Mouse (Mus musculus) forebrain, postnatal 0 days (tissue): ENCODE measurements around the gene Ttc23. TPM values are rescaled to one million over a fixed set of nuclear protein-coding genes. Genes with fewer than 3 reads are reported as not detected.

ENCODE experiments used
- ATAC-seq: fragments of 200-750 bp; cut with Nextera tagmentation; 2 replicates; pipeline ENCODE4 v1.8.0; 2017; ENCODE audit warnings: mild to moderate bottlenecking, moderate library complexity
- DNase-seq: peaks from one replicate; pipeline ENCODE4 v3.0.0-alpha.2; 2015
- H3K27ac ChIP-seq: fragments of 300-500 bp; sonication (generic); 2 replicates; pipeline ENCODE4 v1.5.1; 2014; ENCODE audit warnings: low read depth, mild to moderate bottlenecking, antibody characterized with exemption, low read length, moderate library complexity, mixed read lengths
- H3K27me3 ChIP-seq: fragments of 300-500 bp; sonication (generic); 2 replicates; pipeline ENCODE4 v1.6.1; 2014; ENCODE audit warnings: mild to moderate bottlenecking, low read length, mixed read lengths; ENCODE audit not compliant: insufficient read depth
- H3K36me3 ChIP-seq: fragments of 300-500 bp; sonication (generic); 2 replicates; pipeline ENCODE4 v1.6.1; 2014; ENCODE audit warnings: mild to moderate bottlenecking, moderate library complexity; ENCODE audit not compliant: insufficient read depth
- H3K4me1 ChIP-seq: fragments of 300-500 bp; sonication (generic); 2 replicates; pipeline ENCODE4 v1.6.1; 2014; ENCODE audit warnings: antibody characterized with exemption; ENCODE audit not compliant: insufficient read depth
- H3K4me2 ChIP-seq: fragments of 300-500 bp; sonication (generic); 2 replicates; pipeline ENCODE4 v1.6.1; 2014; ENCODE audit warnings: low read depth, mild to moderate bottlenecking, moderate library complexity
- H3K4me3 ChIP-seq: fragments of 300-500 bp; sonication (generic); 2 replicates; pipeline ENCODE4 v1.5.1; 2014; ENCODE audit warnings: low read depth, low read length, mixed read lengths
- H3K9ac ChIP-seq: fragments of 300-500 bp; sonication (generic); 2 replicates; pipeline ENCODE4 v1.6.1; 2014; ENCODE audit warnings: mild to moderate bottlenecking
- H3K9me3 ChIP-seq: fragments of 300-500 bp; sonication (generic); 2 replicates; pipeline ENCODE4 v1.6.1; 2016; ENCODE audit warnings: low read length
- CTCF ChIP-seq: sonication (generic); IDR thresholded peaks from 2 replicates; pipeline ENCODE4 v1.5.1; 2016; ENCODE audit warnings: antibody characterized with exemption, control low read depth, low read depth
- WGBS: fragments of 180-500 bp; shearing (Covaris S2); extraction: QIAGEN DNeasy Blood & Tissue Kit; methylation state at CpG from one replicate; pipeline ENCODE4 v1.1.7; 2014; 5-methylcytosine and 5-hydroxymethylcytosine counted together
- polyA plus RNA-seq: library from polyadenylated mRNA; unstranded; fragments of >200 nt; fragmentation: Nextera tagmentation; extraction: Ambion mirVana; gene quantifications from 2 replicates; pipeline ENCODE4 v1.2.1, GENCODE M21; 2015
- total RNA-seq: library from RNA; depleted of rRNA; stranded (reverse); fragments of >200 nt; gene quantifications from 2 replicates; pipeline ENCODE4 v1.2.3, GENCODE M21; 2014

Gene Ttc23
- total and polyA plus RNA-seq, 2 experiments from 2014 or later = 6.0 to 11.0 TPM

DNA sequence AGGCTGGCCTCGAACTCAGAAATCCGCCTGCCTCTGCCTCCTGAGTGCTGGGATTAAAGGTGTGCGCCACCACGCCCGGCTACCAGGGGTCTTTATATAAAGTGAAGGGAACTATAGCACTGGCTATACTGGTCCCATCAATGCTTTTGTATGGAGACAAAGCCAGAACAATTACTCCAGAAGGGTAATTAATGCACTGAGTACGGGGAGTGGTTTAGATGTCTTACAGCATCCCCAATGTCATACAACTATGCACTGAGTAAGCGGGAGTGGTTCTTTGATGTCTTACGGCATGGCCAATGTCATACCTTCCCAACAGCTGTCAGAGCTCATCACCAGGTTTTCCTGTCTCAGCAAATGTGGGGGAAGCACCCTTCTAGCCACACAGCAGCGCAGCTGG lies 4.3 kb upstream of the Ttc23 start:
- no peak for ATAC-seq

DNA sequence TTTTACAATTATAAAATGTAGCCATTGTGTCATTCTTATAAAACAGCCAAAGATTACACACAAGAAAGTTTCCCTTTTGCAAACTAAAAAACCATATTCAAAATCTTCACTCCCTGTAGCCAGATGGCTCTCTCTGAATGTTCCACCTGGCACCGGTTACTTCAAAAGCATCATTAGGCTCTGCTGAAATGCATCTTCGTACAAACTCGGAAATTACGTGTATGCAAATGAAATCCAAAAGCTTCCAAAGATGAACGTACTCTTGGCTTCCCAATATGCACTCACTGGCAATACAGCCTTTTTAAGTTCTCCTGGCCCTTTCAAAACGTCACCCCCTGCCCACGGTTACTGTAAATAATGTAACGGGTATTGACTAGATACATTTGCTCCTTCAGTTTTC lies 2.9 kb upstream of the Ttc23 start:
- Histone ChIP-seq H3K4me2 (peak overlapping the region; percentile 73), H3K27me3 (no peaks in the 10 kb centered on the region), H3K36me3 (0 out of 2 replicates have a peak, but pooled peaks cover 5% of the 10 kb centered on the region), H3K9ac (peak overlapping the region; percentile 89), H3K9me3 (no peaks in the 10 kb centered on the region), H3K4me3 (peak overlapping the region; percentile 90), H3K4me1 (peaks cover 8% of the 10 kb centered on the region; the same call in 1 of the 2 replicates), H3K27ac (no peak overlapping the region)
- TF ChIP-seq CTCF = no peak
- 20% methylated on average over 8 of the region's 8 CpGs for WGBS
- DNase-seq = peak; percentile 44
- no peak for ATAC-seq

More for the DNA sequence above, 4.3 kb upstream of the Ttc23 start:
- TF ChIP-seq CTCF = no peak
- Histone ChIP-seq H3K36me3 (0 out of 2 replicates have a peak, but pooled peaks cover 5% of the 10 kb centered on the region), H3K4me3 (no peak overlapping the region), H3K4me2 (no peak overlapping the region), H3K27ac (no peak overlapping the region), H3K9me3 (no peaks in the 10 kb centered on the region), H3K27me3 (no peaks in the 10 kb centered on the region), H3K9ac (no peak overlapping the region), H3K4me1 (peaks cover 8% of the 10 kb centered on the region; the same call in 1 of the 2 replicates)
- DNase-seq = no peak
- WGBS = 90% methylated on average over 9 of the region's 9 CpGs

GRCm38 (mm10) chr7:67644833-67645680 lies 2.2 kb upstream of the Ttc23 start, which contains the start of gene Lrrc28:
TSS of gene Lrrc28 (minus strand) at chr7:67645268.
- DNase-seq (peak; percentile 98), ATAC-seq (peak; percentile 100)
- under 1% methylated on average over 55 of the region's 55 CpGs for WGBS
- Histone ChIP-seq H3K36me3 (0 out of 2 replicates have a peak, but pooled peaks cover 5% of the 10 kb centered on the region), H3K27ac (peak within 1 kb of the TSS; percentile 95), H3K4me2 (peak within 1 kb of the TSS; percentile 73), H3K27me3 (no peaks in the 10 kb centered on the region), H3K4me3 (peak within 1 kb of the TSS; percentile 90), H3K9me3 (no peaks in the 10 kb centered on the region), H3K4me1 (peaks cover 8% of the 10 kb centered on the region; the same call in 1 of the 2 replicates), H3K9ac (peak within 1 kb of the TSS; percentile 89)
- no peak for TF ChIP-seq CTCF

GRCm38 (mm10) chr7:67645681-67646014 lies 1.6 kb upstream of the Ttc23 start:
- Histone ChIP-seq H3K9ac (peak overlapping the region; percentile 89), H3K4me1 (peaks cover 8% of the 10 kb centered on the region; the same call in 1 of the 2 replicates), H3K4me3 (peak overlapping the region; percentile 90), H3K9me3 (no peaks in the 10 kb centered on the region), H3K27ac (peak overlapping the region; percentile 95), H3K4me2 (peak overlapping the region; percentile 62), H3K36me3 (0 out of 2 replicates have a peak, but pooled peaks cover 4% of the 10 kb centered on the region), H3K27me3 (no peaks in the 10 kb centered on the region)
- ATAC-seq (no peak; the same call in none of the 2 replicates), DNase-seq (no peak)
- WGBS = 1% methylated on average over 15 of the region's 15 CpGs
- TF ChIP-seq CTCF = no peak

GRCm38 (mm10) chr7:67646131-67646530 lies 1.1 kb upstream of the Ttc23 start:
- Histone ChIP-seq H3K4me1 (peaks cover 8% of the 10 kb centered on the region; the same call in 1 of the 2 replicates), H3K4me3 (peak overlapping the region; percentile 90), H3K27ac (peak overlapping the region; percentile 95), H3K4me2 (peak overlapping the region; percentile 62), H3K9ac (peak overlapping the region; percentile 89), H3K9me3 (no peaks in the 10 kb centered on the region), H3K27me3 (no peaks in the 10 kb centered on the region), H3K36me3 (no peaks in the 10 kb centered on the region)
- DNase-seq = no peak
- WGBS = 1% methylated on average over 6 of the region's 6 CpGs
- no peak for ATAC-seq
- TF ChIP-seq CTCF = no peak

DNA sequence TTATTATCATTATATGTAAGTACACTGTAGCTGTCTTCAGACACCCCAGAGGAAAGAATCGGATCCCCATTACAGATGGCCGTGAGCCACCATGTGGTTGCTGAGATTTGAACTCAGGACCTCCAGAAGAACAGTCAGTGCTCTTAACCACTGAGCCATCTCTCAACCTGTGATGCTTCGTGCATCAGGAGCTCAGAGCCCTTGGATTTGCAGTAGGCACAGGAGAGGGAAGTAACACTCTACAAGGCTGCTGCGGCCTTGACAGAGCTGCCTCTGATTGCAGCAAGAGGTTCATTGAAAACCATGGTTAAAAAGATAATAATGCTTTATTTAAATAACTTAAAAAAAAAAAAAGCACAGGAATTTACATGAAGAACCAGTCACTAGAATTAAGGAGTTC lies 1.2 kb downstream of the Ttc23 start:
- no peak for ATAC-seq
- H3K27ac ChIP-seq = no peak overlapping the region
- H3K4me1 ChIP-seq = peaks cover 8% of the 10 kb centered on the region; the same call in 1 of the 2 replicates
- WGBS = 66% methylated on average over 4 of the region's 4 CpGs
- TF ChIP-seq CTCF = no peak
- DNase-seq = no peak
- no peak overlapping the region for H3K9ac ChIP-seq
- no peak overlapping the region for H3K4me2 ChIP-seq
- no peak overlapping the region for H3K4me3 ChIP-seq
- H3K9me3 ChIP-seq = no peaks in the 10 kb centered on the region
- H3K36me3 ChIP-seq = no peaks in the 10 kb centered on the region
- no peaks in the 10 kb centered on the region for H3K27me3 ChIP-seq

- TF ChIP-seq CTCF = no peak
- no peaks in the 10 kb centered on the region for H3K9me3 ChIP-seq
- H3K4me3 ChIP-seq = no peak overlapping the region
- ATAC-seq = no peak
- H3K27ac ChIP-seq = no peak overlapping the region
- WGBS = 63% methylated on average over 5 of the region's 5 CpGs
- H3K36me3 ChIP-seq = no peaks in the 10 kb centered on the region
- DNase-seq = no peak
- no peak overlapping the region for H3K4me2 ChIP-seq
- H3K27me3 ChIP-seq = no peaks in the 10 kb centered on the region
- H3K4me1 ChIP-seq = no peaks in the 10 kb centered on the region
- no peak overlapping the region for H3K9ac ChIP-seq
These were observed 5.0 kb downstream of the Ttc23 start for GRCm38 (mm10) chr7:67652211-67652610.
